Mouse (Mus musculus) heart, adult 18-20 months (tissue): ENCODE results near the gene Ndufs8. TPM values are rescaled to one million over a fixed set of nuclear protein-coding genes. Genes with fewer than 3 reads are reported as not detected.
"Not testable (repeated sequence)": the region's sequence is repeated elsewhere in the genome, so short reads cannot be mapped to it uniquely, and the experiment has no call there.

Experiments
- DNase-seq, 2 experiments: peaks; one replicate each; pipeline ENCODE4 v3.0.0; 2021 to 2022; ENCODE audit warnings: mixed read lengths in 1 of 2
- long read RNA-seq, 2 experiments: library from polyadenylated mRNA; stranded (forward); transcript quantifications; one replicate each; pipeline ENCODE4 v2.0.0; 2021
- total RNA-seq, 2 experiments: library from RNA; stranded (reverse); gene quantifications; 2 replicates each; pipeline ENCODE4 v1.2.3; 2021

The Ndufs8 gene
- total RNA-seq, result 100 to 1,000 TPM; 489 to 502 TPM
- long read RNA-seq, experiment 1, transcript Ndufs8-201 (7 exons, 983 nt), result minor isoform, 102 of 593 reads
- long read RNA-seq, experiment 1, transcript Ndufs8-203 (7 exons, 977 nt), result minor isoform, 13 of 593 reads
- long read RNA-seq, experiment 1, transcript Ndufs8-205 (7 exons, 780 nt), result major isoform, 425 of 593 reads
- long read RNA-seq, experiment 1, partial matches to known transcripts, result 43 of 593 reads
- long read RNA-seq, experiment 1, other reads (novel, unspliced or antisense), result 10 of 593 reads
- long read RNA-seq, experiment 2, transcript Ndufs8-201 (7 exons, 983 nt), result minor isoform, 68 of 448 reads
- long read RNA-seq, experiment 2, transcript Ndufs8-205 (7 exons, 780 nt), result major isoform, 319 of 448 reads
- long read RNA-seq, experiment 2, transcript Ndufs8-203 (7 exons, 977 nt), result minor isoform, 13 of 448 reads
- long read RNA-seq, experiment 2, partial matches to known transcripts, result 43 of 448 reads
- long read RNA-seq, experiment 2, other reads (novel, unspliced or antisense), result 5 of 448 reads

DNA sequence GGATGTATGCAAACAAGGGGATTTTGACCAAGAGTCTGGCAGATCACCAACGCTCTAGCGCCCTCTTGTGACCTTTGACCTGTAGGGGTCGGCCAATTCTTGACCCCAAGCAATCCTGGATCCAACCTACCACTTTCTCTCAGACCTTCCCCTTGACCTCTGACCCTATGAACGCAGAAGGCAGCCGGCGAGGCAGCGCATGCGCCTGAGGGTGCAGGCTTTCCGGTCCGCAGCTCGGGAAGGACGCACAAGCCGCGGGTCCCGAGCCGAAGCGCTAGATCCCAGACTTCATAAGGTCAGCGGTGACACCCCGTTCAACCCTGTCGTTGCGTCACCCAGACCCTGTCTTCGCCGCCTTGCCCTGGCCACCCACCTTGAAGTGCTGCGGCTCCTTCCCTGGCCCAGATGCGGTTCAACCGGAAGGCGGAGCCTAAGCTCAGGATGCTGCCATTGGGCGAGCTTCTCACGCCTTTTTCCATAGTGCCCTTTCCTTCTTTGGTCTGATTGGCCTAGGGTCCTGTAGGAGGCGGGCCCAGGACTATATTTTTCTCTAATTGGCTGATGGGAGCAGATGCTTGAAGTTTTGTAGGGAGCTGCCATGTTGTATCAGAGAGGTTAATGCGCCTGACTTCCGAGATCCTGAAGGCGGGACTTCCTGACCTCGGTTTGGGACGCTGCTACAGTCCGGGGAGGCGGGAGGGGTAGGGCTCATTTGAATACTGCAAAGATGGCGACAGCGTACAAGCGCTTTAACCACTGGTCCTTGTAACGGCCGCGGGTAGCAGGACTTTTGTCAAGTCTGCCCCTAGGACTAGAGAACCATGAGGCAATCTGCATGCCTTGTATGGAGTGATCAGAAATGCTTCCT, at the start of gene Ndufs8:
Gene Ndufs8 (minus strand): TSS at position 438 of the 868 bp plus-strand sequence.
- peak; percentile 95 to 99 for DNase-seq

DNA sequence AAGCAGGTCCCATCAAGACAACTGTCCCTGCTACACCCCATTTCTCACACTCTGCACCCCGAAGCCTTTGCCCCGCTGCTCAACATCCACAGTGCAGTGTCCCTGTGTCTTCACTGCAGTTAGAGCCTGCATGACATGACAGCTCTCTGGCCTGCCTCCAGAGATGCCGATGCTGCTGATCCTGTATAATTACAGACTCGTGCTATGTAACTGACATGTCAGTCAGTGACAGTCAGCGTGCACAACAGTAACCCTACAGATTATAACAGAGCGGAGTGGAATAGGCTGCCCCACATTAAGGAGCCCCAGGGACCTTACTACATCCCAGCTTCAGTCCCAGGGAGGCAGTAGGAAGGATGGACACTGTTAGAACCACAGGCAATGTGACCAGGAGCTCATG, 49.2 kb upstream of the Ndufs8 start:
- DNase-seq, result not testable (repeated sequence)

- DNase-seq, result no peak
Measured at GRCm38 (mm10) chr19:3960211-3960610, 47.6 kb upstream of the Ndufs8 start.

- DNase-seq, result no peak
Measured at GRCm38 (mm10) chr19:3959030-3959429, 46.5 kb upstream of the Ndufs8 start.

DNA sequence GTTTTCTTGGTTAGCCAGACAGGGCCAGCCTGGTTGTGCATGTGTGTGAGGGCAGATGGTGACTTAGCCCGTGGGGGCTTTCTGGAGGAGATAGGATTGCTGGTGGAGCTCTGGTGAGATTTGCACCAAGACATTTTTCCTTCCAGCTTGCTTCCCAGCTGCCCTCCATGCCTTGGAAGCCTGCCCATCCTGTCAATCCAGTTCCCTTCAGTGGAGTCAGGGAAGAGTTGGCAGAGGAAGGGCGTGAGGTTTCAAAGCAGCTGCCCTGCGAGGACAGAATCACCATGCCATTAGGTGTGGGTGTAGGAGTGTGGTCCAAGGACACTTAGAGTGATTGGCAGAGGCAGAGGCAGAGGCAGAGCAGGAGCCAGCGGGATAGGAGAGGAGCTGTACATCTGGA, 45.9 kb upstream of the Ndufs8 start, which contains the start of gene Aldh3b3:
Gene Aldh3b3 (plus strand): TSS at position 176 of the 400 bp plus-strand sequence.
- DNase-seq, result peak in 1 of 2 experiments; percentile 33

GRCm38 (mm10) chr19:3957296-3958036, 44.9 kb upstream of the Ndufs8 start:
- DNase-seq, result not testable (repeated sequence)

DNA sequence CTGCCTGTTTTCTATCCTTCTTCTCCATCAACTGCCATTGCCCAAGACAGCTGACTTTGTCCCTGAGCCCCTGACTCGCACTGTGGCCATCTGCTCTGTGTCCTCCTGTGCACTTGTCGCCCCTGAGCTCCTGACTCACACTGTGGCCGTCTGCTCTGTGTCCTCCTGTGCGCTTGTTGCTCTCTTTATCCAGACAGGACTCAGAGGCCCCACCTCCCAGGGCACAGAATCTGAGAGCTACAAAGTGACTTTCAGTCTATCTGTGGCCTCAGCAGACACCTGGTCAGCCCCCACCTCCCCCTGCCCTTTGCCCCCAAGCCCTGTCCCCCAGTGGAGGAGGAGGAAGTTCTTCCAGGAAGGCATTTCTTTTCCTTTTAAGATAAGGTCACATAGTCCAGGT, 43.2 kb upstream of the Ndufs8 start:
- DNase-seq, result no peak

DNA sequence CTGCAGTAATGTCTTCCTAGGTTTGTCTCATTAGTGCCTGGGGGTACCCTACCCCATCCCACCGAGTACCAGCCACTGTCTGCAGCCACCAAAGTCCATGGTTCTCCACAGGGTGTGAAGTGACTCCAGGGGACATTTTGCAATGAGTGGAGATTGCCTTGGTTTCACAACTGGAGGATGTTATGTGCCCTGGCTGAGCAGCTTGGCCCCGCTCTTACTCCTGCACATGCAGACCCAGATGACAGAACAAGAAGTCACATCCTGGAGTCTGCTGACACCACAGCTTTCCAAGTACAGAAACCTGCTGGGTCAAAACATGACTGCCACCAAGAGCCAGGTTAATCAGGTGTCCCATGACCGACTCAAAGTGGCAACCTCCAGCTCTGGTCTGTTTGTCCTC, 42.5 kb upstream of the Ndufs8 start:
- no peak for DNase-seq

GRCm38 (mm10) chr19:3952099-3952498, 39.5 kb upstream of the Ndufs8 start:
- no peak for DNase-seq

GRCm38 (mm10) chr19:3951461-3951860, 38.9 kb upstream of the Ndufs8 start:
- DNase-seq, result no peak

GRCm38 (mm10) chr19:3950331-3950730, 37.8 kb upstream of the Ndufs8 start:
- no peak for DNase-seq

DNA sequence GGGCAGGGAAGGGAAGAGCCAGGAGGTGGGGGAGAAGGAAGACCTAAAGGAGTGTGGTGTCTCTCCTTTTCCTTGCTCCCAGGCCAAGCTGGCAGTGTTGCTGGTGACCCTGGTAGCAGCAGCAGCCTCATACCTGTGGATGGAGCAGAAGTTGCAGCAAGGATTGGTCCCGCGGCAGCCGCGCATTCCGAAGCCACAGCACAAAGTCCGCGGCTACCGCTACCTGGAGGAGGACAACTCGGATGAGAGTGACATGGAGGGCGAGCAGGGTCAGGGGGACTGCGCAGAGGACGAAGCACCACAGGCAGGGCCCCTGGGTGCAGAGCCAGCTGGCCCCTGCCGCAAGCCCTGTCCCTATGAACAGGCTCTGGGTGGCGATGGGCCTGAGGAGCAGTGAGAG, 36.0 kb upstream of the Ndufs8 start:
- DNase-seq, result no peak

- DNase-seq, result no peak
Measured at GRCm38 (mm10) chr19:3947813-3948212, 35.2 kb upstream of the Ndufs8 start.

GRCm38 (mm10) chr19:3946715-3947114, 34.1 kb upstream of the Ndufs8 start:
- peak; percentile 61 to 86 for DNase-seq

DNA sequence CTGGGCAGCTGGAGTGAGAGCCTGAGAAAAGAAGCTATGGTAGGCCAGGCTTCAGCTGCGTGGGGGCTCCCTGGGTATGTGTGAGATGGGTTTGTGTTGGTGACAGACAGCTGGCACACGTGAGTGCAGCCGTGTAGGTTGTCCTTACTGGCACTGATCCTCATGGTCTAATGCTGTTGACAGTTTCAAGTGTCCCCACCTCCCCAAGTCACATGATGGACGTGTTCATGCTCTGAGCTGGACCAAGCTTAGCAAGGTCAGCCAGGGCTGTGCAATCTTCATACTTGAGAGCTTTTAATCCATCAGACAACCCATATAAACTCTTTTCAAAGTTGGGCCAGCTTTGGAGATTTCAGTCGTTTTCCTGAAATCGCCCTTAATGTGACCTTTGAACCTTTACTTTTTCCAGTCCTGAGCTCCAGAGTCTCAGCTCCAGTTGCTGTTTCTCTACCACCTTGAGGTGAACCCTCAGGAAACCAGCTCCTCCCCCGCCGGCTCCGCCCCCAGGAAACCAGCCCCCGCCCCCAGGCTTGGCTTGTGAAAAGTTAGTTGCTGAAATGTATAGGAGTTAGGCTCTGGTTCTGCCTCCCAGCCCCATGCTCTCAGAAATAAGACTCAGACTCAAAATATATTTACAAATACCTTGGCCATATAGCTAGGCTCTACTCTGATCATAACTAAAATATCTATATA, 33.4 kb upstream of the Ndufs8 start:
- DNase-seq, result peak; percentile 45 to 49

DNA sequence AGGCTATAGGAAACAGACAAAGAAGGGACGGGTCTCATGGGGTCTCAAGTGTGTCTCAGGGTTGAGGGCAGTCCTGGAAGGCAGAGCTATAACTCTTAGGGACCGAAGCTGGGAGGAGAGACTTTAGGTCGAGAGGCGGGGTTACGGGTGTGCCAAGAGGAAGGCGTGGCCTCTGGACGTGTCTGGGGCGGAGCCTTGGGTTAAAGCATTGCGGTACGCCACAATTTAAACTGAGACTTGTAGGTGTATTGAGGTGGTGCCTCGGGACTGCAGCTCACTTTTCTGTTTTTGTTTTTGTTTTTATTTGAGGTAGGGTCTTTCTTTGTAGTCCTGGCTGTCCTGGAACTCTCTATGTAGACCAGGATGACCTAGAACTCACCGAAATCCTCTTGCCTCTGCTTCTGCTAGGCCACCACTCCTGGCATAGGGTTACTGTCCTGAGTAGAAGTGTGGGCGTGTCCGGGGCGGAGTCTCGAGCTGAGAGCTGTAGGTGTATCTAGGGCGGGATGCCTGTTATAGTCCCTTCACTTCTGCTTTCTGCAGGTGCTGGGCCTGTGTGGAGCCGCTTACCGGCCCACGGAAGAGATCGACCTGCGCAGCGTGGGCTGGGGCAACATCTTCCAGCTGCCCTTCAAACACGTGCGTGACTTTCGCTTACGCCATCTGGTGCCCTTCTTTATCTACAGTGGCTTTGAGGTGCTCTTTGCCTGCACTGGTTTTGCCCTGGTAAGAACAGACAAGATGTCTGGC, 30.6 kb upstream of the Ndufs8 start:
- DNase-seq, result peak; percentile 41 to 49

DNA sequence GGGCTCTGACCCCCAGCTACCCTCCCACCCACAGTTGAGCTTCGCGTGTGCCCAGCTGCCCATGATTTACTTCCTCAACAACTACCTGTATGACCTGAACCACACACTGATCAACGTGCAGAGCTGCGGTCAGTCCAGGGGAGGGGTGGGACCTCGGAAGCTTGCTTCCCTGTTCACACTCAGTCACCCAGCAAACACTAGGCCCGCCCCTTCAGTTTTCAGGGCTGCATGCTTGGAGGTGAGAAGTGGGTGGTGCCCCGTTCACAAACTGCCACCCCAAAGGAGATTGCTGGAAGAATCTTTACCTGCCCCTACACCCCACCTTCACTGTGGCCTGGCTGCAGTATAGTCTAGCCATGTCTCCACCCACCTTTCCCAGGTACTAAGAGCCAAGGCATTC, 29.7 kb upstream of the Ndufs8 start:
- DNase-seq, result no peak

DNA sequence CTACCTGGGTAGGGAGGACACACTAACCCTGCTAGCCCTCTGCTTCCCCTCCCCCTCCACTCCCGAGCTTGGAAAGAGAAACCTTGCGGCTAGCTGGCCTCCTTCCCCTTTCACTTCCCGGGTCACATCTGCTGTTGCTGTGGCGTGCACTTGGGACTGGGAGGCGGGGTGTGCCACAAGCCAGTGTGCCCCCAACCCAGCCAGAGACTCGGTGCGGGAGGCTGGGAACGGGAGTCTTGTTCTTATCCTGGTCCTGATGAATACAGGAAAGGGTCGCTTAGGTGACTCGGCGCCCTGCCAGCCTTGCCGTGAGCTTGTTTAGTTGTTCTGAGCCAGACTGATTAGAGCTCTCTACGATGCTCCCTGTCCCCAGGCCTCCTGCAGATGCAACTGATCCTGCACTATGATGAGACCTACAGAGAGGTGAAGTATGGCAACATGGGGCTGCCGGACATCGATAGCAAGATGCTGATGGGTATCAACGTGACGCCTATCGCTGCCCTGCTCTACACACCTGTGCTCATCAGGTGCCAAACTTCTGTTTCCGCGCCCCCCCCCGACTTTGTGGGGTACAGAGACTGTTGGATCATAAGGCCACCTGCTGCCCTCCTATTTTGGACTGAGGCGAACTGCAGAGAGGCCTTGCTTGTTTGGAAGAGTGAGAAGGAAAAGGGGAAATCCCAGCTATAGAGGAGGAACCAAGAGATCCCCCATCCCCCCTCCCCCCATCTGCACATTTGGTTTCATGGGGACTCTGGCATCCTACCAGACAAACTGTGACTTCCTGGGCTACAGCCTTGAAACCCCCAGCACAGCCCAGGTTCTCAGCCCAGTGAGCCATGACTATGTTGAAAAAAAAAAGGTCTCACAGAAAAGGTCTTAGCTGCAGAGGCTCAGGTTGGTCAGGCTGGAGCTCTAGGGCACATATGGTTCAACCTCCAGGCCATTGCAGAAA, 23.6 kb upstream of the Ndufs8 start:
- DNase-seq, result peak; percentile 83 to 87
